Mouse (Mus musculus): ENCODE data around the gene Pced1a.
A peak's percentile ranks its signal among the peaks of the same experiment; 100 is the strongest.

The Pced1a gene

GRCm38 (mm10) chr2:130433152-130433551 is 8.7 kb upstream of the Pced1a start:
- DNase-seq: peak; percentile 56 to 67

DNA sequence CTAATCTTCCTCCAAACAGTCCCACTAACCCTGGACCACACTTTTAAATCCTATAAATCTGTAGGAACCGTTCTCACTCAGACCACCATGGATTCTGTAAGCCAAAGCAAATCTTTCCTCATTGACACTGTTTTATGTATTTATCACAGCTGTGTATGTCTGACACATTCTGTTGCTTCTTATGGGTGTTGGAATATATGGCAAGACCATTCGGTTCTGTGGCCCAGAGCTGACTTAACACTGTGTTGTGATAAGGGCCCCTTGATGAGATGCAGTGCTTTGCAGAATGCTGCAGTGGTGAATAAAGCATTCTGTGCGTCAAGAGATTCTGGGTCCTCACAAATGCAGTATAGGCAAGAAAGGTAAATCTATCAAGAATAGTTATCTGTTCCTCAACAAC is 7.7 kb upstream of the Pced1a start:
- no peak for DNase-seq

GRCm38 (mm10) chr2:130430484-130430883 is 6.0 kb upstream of the Pced1a start:
- no peak for DNase-seq

- DNase-seq: no peak
Observed at GRCm38 (mm10) chr2:130429851-130430250, 5.3 kb upstream of the Pced1a start.

DNA sequence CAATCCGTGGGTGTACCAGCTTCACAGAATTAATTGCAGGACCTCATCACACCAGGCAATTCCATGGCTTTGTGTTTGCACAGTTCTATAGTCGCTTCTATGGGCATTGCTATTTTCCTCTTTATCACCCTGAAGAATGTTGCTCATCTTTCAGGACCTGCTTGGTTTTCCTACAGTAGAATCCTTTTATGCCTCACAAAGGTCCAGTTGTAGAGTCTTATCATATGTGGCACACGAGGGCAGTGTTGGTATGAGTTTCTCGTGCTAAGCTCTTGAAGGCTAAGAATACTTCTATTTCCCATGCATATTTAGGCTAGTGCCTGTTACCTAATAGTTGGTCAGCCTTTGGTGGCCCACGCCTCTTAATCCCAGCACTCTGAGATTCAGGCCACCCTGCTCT is 611 bp upstream of the Pced1a start:
- DNase-seq: peak; percentile 12 to 26

DNA sequence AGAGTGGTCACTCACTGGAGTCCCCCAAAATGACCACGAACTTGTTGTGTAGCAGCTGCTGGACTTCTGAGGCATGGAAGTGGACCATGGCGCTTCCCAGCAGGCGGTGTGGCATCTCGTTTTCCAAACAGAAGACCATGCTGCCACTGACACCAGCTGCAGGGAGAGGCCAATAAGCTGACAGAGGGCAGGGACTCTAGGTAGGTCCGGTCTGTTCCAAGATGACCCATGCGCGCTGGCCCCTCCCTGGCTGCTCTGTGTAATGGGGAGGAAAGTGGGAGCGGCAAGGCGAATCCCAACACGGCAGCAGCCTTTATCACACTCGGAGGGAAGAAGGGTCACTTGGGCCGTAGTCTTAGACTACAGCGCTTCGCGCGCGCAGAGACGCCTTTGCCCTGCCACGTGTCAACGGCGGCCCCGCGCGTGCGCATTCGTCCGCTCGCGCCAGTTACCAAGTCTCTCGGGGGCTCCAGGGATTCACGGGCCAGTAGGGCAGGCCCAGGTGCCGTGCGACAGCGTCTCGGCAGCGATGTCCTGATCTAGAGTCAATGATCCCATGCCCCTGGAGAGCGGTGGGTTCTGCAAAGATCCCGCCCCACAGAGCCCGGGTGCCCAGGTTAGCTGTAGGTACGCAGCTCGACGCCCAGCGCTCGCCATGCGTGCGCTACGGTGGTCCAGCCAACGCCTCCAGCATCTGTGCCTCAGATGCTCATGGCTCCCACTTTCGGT is 940 bp downstream of the Pced1a start:
- peak; percentile 75 to 87 for DNase-seq

GRCm38 (mm10) chr2:130421781-130422620 is 2.5 kb downstream of the Pced1a start:
- DNase-seq: no peak

DNA sequence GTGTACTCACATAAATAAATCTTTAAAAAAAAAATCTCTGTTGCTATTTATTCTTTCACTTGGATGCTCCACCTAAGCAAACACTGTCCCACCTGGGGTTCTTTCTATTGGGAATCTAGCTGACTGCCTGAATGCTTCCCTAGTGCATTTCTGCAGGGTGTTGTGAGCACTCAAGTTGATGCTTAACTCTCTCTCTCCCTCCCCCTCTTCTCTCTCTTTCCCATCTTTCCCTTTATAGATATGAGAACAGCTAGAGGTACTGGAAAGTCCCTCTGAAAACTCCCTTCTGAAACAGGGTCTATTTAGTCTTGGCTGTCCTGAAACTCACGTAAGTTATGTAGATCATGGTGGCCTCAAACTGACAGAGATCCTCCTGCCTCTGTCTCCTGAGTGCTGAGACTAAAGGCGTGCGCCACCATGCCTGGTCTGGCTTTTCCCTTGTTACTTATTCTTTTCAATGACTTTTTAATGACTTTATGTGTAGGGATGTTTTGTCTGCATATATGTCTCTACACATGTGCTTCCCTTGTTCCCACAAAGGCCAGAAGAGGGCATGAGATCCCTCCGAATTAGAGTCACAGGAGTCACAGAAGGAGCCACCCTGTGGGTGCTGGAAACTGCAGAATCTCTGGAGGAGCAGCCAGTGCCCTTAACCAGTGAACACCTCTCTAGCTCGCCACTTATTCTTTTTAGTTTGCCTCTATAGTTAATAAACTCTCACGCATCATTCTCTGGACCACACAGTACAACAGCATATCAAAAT is 10.2 kb downstream of the Pced1a start:
- peak in 1 of 2 experiments; percentile 10 for DNase-seq

- no peak for DNase-seq
Observed at GRCm38 (mm10) chr2:130412775-130413174, 11.7 kb downstream of the Pced1a start.

DNA sequence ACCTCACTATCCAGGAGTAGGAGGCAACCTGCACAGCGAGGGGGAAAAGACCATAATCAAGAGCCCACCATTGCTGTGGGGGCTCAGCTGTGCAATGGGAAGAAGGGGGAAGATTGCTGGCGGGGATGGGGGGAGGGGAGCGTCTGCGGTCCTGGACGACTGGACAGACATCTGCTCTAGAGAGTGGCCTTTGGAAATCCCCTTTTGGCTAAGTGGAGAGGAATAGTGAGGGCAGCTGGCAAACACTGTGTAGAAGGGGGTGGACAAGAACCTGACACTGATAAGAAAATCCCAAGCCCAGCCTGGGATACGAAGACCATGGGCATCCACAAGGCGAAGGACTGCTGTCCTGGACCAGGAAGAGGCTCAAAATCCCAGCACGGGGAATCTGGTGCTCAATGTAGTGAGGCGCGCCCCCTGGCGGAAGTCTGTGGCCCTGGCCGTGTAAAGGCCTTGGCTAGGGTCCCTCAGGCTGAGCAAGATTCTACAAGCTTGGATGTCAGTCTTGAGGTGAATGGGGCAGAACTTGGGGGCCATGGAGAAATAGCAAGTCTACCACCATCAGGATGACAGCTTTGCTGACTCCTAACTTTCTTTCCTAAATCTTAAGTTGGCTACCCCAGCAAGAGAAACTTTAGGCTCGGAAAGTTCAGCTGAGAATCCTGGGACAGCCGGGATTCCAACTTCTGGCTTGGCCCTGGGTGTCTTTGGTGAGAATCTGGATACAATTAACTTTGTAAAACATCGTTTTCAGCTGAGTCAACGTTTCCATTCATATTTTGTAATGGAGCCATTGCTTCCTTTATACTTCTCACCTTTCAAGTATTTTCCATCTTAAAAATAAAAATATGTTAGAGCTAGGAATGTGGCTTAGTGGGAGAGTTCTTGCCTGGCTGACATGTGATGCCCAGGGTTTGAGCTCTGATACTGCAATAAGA is 12.7 kb downstream of the Pced1a start:
- peak; percentile 78 to 94 for DNase-seq

DNA sequence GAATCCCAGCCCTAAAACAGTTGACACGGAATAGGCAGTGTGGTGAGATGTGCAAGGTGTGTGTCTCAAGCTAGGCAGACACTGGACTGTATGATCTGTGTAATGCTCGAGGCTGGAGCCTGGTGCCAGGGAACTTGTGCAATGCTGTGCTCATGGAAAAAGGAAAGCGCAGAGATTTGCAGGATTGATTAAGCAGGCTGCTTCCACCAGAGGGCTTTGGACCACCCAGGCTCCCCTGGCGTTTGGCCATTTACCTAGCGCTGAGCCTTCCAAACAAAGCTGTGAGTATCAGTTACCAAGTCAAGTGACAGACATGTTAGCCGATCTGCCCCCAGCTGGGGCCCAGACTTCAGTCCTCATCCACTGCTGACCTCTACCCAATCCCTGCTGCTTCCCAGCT is 16.3 kb downstream of the Pced1a start:
- DNase-seq: no peak

DNA sequence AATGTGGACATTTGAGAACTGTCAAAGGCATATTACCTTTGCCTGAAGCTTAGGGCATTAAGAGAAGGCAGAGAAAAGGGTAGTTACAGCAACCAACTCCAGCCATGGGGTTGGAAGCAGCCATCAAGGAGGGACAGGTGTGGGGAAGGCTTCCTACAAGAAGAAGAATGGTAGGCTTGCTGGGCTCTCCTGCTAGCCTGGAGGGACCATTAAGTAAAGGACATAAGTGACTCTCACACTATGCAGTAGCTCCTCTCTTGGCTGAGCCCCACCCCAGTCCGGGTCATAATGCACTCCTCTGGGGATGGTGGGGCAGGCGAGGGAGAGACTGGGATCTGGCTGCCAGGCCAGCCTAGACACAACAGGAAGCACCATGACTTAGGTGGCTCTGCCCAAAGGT is 18.3 kb downstream of the Pced1a start, which contains the start of gene Tmem239:
Gene Tmem239 (plus strand): TSS at position 301 of the 400 bp plus-strand sequence.
- DNase-seq: no peak

DNA sequence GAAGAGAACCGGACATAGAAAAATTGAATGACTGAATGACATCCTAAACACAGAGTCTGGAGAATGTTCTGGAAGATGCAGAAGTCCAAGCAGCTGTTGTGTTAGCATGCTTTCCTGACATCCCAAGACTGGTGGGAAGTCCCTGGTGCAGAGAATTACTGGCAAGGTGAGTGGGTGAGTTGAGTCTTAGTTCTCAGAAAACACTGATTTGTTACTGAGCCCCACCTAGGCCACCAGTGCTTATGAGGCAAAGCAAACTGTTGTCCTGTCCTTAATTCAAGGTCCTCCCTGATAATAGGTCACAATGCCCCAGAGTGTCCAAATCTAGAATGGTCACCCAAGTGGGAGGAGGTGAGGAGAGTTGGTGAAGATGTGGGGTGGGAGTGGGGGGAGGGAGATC is 19.6 kb downstream of the Pced1a start, which contains the start of the genes Gm28372 and 1700020A23Rik:
Gene Gm28372 (plus strand): TSS at position 301 of the 400 bp plus-strand sequence.
Gene 1700020A23Rik (plus strand): TSS at position 321 of the 400 bp plus-strand sequence.
- DNase-seq: no peak

GRCm38 (mm10) chr2:130401891-130402290 is 22.6 kb downstream of the Pced1a start:
- DNase-seq: no peak

DNA sequence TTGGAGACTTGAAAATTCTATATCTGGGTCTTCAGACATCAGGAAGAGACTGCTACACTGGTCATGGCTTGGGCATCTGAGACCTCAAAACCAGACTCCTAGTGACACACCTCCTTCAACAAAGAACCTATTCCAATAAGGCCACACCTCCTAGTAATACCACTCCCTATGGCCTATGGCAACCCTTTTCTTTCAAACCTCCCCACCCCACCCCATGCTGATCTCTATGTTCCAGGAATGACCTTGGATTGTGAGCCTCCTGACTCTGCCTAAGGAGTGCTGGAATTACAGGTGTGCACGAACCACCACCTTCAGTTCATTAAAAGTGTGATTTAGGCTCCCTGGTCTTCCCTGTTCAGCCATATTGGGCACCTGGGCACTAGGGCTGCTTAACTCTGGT is 24.5 kb downstream of the Pced1a start:
- no peak for DNase-seq

DNA sequence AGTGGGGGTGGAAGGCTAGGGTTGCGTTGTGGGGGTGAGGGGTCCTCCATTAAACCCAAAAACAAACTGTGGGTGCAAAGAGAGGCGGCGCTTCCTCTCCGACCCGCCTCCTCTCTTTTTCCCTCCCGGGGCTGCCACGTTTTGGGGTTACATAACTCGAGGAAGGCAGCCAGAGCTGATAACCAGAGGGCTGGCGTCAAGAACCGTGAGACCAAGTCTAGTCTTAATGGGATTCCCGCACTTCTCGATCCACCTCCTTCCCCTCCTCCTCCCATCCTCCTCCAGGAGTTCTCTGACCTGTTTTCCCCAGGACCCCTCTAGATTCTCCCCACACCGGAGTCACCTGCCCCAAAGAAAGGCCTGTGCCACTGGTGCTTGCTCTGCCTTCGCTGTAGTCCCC is 26.4 kb downstream of the Pced1a start:
- DNase-seq: peak in 1 of 2 experiments; percentile 22

DNA sequence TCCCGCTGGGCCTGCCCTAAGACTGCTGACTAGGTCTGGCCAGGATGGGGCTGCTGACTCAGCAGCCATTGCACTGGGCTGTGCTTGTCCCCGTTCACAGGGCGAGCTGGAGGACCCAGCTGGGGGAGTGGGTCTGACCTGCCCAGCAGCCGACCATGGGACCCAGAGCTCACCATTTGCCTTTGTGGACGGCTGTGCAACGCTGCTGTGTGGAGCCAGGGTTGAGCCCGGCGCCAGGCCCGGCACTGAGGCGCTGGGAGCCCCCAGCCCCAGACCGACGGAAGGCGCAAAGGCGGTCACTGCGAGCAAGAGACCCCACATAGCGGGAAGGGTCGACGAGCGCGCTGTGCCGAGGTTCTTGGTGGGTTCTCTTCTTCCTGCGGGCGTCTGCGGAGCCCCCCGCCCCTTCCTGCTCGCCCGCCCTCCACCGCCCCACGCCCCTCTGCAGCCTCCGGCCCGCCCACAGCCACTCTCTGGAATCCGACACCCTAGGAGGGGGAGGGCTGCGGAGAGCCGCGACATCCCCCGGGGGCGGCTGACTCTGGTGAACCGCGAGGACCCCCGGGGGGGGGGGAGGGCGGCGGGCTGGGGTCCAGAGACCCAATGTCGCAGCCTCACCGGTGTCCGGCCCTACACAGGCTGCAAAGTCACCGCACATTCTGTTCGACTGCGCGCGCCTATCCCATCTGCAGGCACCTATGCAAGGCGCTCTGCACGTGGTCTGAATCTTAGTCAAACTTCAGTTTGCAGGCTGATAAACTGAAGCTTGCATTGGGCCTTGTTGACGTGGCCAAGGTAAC is 27.1 kb downstream of the Pced1a start, which contains the start of gene Cpxm1:
Gene Cpxm1 (minus strand): TSS at position 389 of the 800 bp plus-strand sequence.
- peak in 1 of 2 experiments; percentile 22 for DNase-seq

DNA sequence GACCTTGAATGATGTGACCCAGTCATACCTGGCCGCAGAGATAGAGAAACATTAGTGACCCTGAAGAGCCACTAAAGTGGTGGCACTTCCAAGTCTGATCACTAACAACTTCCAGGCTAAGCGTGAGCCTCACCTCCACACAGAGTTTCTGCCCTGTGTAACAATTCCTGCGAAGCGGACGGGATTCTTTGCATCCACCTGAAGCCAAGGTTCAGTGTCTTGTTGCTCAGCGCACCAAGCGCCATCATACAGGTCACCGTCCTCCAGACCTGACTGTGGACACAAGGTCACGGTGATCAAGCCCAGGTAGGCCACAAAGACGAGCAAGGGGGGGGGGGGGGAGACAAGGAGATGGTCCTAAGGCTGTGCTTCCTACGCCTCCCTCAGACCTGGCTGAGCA is 28.8 kb downstream of the Pced1a start:
- DNase-seq: no peak

GRCm38 (mm10) chr2:130392836-130393235 is 31.7 kb downstream of the Pced1a start:
- no peak for DNase-seq

GRCm38 (mm10) chr2:130390993-130391625 is 33.4 kb downstream of the Pced1a start:
- DNase-seq: no peak

All from kidney, postnatal 36 days (tissue).